Mouse (Mus musculus) gastrocnemius, adult 18-20 months (tissue): ENCODE data around the gene Gm10639. TPM values are rescaled to one million over a fixed set of nuclear protein-coding genes. Genes with fewer than 3 reads are reported as not detected.
"Not testable (repeated sequence)": the region's sequence is repeated elsewhere in the genome, so short reads cannot be mapped to it uniquely, and the experiment has no call there.

ENCODE experiments used
- DNase-seq: peaks from one replicate; pipeline ENCODE4 v3.0.0; 2021; ENCODE audit warnings: low spot score
- total RNA-seq, 2 experiments: library from RNA; stranded (reverse); gene quantifications; 2 replicates each; pipeline ENCODE4 v1.2.3; 2021

Gm10639 gene
- total RNA-seq, 2 experiments from 2014 or later: not detected

DNA sequence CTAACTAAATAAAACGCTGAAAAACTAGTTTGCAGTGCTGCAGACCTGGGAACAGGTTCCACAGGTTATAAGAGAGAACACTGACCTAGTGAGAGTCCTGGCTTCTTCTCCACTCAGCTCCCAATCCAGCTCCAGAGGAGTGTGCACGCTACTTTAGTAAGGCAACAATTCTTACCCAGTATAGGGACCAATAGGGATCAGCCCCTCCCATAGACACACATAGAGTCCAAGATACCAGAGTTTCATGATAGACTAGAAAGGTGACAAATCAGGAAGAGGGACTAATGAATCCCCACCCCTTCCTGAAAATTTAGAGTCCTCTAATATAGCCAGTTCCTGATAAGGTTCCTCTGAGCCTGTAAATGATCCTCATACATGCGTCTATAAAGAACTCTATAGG is 57.3 kb downstream of the Gm10639 start:
- DNase-seq: no peak

DNA sequence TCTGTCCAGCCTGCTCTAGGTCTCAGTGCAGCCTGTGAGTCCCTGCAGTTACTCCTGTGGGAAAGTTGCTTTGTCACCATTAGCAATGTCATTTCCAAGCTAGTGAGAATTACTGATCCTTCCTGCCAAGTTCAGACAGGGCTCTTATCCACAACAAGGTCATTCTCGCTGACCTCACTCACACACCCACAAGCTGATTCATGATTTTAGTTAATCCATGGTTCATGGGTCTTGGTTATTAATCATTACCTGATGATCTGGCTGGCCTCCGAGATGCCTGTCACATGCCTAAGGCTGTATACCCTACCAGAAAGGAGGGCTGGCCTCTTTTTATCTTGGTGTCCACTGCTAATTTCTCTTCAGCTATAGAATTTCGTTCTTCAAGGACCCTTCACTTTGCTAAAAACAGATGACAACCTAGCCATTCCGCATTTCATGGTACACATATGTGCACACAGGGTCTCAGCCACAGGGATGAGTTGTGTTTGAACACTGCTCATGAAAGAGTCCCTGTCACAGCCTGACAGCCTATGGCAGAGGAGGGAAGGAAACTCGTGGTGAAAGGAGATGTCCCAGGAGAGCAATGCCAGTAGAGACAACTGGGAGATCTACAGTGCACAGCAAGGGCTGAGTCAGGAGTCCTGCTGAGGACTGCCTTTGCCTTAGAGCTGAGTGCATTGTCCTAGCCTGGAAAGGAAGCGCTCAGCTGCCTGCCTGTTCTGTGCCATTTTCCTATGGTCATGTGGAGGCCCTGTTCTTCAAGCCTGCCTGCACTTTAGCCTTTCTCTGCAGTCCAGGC is 58.7 kb downstream of the Gm10639 start:
- not testable (repeated sequence) for DNase-seq

DNA sequence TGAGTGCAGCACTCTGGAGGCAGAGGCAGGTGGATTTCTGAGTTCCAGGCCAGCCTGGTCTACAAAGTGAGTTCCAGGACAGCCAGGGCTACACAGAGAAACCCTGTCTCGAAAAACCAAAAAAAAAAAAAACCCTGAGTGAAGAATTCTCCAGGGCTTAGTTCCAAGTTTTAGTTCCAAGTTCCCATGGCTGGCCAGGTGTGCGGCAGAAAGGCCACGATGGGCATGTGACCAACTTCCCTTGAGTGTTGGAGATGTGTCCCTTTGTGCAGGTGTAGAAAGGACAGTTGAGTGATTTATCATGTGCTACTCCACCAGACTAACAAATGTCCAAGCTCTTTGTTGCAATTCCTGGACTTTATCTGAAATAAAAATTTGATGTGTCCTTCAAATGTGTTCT is 59.4 kb downstream of the Gm10639 start:
- DNase-seq: not testable (repeated sequence)

DNA sequence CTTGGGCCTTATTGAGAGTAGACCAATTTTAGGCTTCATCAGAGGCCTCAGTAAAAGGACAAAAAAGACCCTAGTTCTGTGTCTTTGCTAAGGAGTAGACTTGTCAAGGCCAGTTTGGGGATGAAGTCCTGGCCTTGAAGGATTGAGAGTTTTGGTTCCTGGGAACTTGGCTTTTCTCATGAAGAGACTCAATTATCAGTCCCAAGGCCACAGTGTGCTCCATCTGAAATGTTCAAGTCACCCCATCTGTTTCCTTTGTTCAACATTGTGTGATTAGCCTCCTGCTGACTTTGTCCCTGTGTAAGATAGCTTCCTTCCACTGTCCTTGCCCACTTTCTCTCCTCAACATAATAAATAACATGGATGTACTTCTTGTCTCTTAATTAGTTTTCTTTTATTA is 60.3 kb downstream of the Gm10639 start:
- not testable (repeated sequence) for DNase-seq

DNA sequence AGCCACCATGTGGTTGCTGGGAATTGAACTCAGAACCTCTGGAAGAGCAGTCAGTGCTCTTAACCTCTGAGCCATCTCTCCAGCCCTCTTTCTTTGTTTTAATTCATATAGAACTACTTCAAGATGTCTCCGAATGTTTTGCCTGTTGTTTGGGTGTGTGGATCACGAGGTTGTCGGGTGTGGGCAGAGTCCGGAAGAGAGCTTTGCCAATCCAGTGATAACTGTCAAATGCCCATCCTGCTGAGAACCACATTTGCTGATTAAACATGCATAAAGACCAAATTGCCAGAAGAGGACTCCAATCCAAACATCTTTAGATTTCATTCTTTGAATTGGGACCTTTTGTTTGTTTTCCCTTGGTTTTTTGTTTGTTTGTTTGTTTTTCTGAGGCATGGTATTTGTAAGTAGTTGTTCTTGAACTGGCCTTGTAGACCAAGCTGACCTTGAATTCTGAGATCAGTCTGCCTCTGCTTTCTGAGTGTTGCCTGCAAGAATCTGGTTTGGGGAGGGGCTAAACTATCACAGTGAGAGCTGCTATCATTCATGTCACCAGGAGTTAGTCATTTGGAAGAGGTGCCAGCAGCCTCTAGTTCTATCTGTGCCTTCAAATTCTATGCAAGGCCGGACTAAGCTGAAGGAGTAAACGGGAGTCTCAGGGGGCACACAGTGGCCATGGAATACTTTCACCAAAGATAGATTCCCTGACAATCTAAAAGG is 61.9 kb downstream of the Gm10639 start:
- no peak for DNase-seq

Other genes starting within 250 kb of the Gm10639 start
- not detected for gene Gcm1, start 238.0 kb upstream of the Gm10639 start, total RNA-seq
- gene Fbxo9, start 180.9 kb upstream of the Gm10639 start, total RNA-seq: 10 to 100 TPM; 39.6 to 43.4 TPM
- gene Ick, start 180.7 kb upstream of the Gm10639 start, total RNA-seq: 1 to 10 TPM; 4.3 to 4.7 TPM
- gene Gsta4, start 107.1 kb upstream of the Gm10639 start, total RNA-seq: 10 to 100 TPM; 22.0 to 23.9 TPM
- gene Gsta1, start 59.3 kb upstream of the Gm10639 start, total RNA-seq: not detected
- under 1 TPM in 1 of 2 experiments, not detected in 1; 0.32 TPM for gene Gm3776, start 32.8 kb upstream of the Gm10639 start, total RNA-seq
- not detected for gene Omt2a, start 24.9 kb downstream of the Gm10639 start, total RNA-seq
- gene Omt2b, start 37.7 kb downstream of the Gm10639 start, total RNA-seq: not detected
- gene Gsta2, start 65.9 kb downstream of the Gm10639 start, total RNA-seq: 1 to 10 TPM in 1 of 2 experiments, under 1 TPM in 1; 0.71 to 1.0 TPM
- not detected for gene Dppa5a, start 78.3 kb downstream of the Gm10639 start, total RNA-seq
- gene Ooep, start 88.8 kb downstream of the Gm10639 start, total RNA-seq: not detected
- not detected for gene Ddx43, start 105.9 kb downstream of the Gm10639 start, total RNA-seq
- under 1 TPM; 0.11 to 0.14 TPM for gene Cgas, start 153.3 kb downstream of the Gm10639 start, total RNA-seq
- gene Mto1, start 158.3 kb downstream of the Gm10639 start, total RNA-seq: 10 to 100 TPM; 18.1 to 18.3 TPM
- not detected for gene Gm17324, start 158.9 kb downstream of the Gm10639 start, total RNA-seq
- gene Eef1a1, start 199.2 kb downstream of the Gm10639 start, total RNA-seq: 100 to 1,000 TPM; 424 to 467 TPM